Mouse (Mus musculus) frontal cortex, postnatal 14 days (tissue): Measurements from ENCODE around the gene Mecp2.
"Not testable (repeated sequence)": the region's sequence is repeated elsewhere in the genome, so short reads cannot be mapped to it uniquely, and the experiment has no call there.

Experiments
- DNase-seq, 2 experiments: peaks; one replicate each; pipeline ENCODE4 v3.0.0; 2022; ENCODE audit warnings: low spot score in 2 of 2

The Mecp2 gene

GRCm38 (mm10) chrX:74135263-74135662 lies at the start of gene Mecp2:
Mecp2 (minus strand) TSS chrX:74135363.
- DNase-seq: not testable (repeated sequence)

- no peak for DNase-seq
These were observed 41.8 kb upstream of the Mecp2 start, which contains the start of gene Tktl1 for GRCm38 (mm10) chrX:74176959-74177358. Tktl1 (plus strand) TSS chrX:74177259.

GRCm38 (mm10) chrX:74167738-74168137 lies 32.6 kb upstream of the Mecp2 start, which contains the start of gene Tex28:
Tex28 (minus strand) TSS chrX:74167838.
- no peak for DNase-seq

- DNase-seq: no peak
These were observed 8.0 kb downstream of the Mecp2 start, which contains the start of gene Opn1mw for GRCm38 (mm10) chrX:74127164-74127563. Opn1mw (plus strand) TSS chrX:74127464.

- no peak for DNase-seq
These were observed 10.2 kb downstream of the Mecp2 start for GRCm38 (mm10) chrX:74124975-74125374.

- DNase-seq: peak; percentile 10 to 33
These were observed 19.7 kb downstream of the Mecp2 start for GRCm38 (mm10) chrX:74115511-74115910.

GRCm38 (mm10) chrX:74114036-74114435 lies 21.1 kb downstream of the Mecp2 start:
- no peak for DNase-seq

- DNase-seq: no peak
These were observed 26.4 kb downstream of the Mecp2 start for GRCm38 (mm10) chrX:74108747-74109146.

- no peak for DNase-seq
These were observed 29.2 kb downstream of the Mecp2 start for GRCm38 (mm10) chrX:74105916-74106315.

GRCm38 (mm10) chrX:74103457-74104188 lies 31.5 kb downstream of the Mecp2 start:
- no peak for DNase-seq

- no peak for DNase-seq
These were observed 40.0 kb downstream of the Mecp2 start for GRCm38 (mm10) chrX:74095130-74095529.

GRCm38 (mm10) chrX:74085601-74086038 lies 49.5 kb downstream of the Mecp2 start:
- peak; percentile 94 to 98 for DNase-seq

GRCm38 (mm10) chrX:74084946-74085498 lies 50.1 kb downstream of the Mecp2 start:
- DNase-seq: peak; percentile 57 to 60

GRCm38 (mm10) chrX:74084276-74084837 lies 50.8 kb downstream of the Mecp2 start:
- DNase-seq: no peak

- no peak for DNase-seq
These were observed 64.4 kb downstream of the Mecp2 start for GRCm38 (mm10) chrX:74070794-74071193.

- DNase-seq: peak; percentile 4 to 10
These were observed 67.3 kb downstream of the Mecp2 start for GRCm38 (mm10) chrX:74067891-74068290.

GRCm38 (mm10) chrX:74045107-74045506 lies 90.1 kb downstream of the Mecp2 start:
- DNase-seq: no peak

- DNase-seq: no peak
These were observed 97.3 kb downstream of the Mecp2 start for GRCm38 (mm10) chrX:74037702-74038375.

GRCm38 (mm10) chrX:74030000-74030399 lies 105.2 kb downstream of the Mecp2 start:
- no peak for DNase-seq

- DNase-seq: peak; percentile 23 to 45
These were observed 111.7 kb downstream of the Mecp2 start, which contains the start of gene Irak1 for GRCm38 (mm10) chrX:74023188-74024049. Irak1 (minus strand) TSS chrX:74023918.

- no peak for DNase-seq
These were observed 112.4 kb downstream of the Mecp2 start for GRCm38 (mm10) chrX:74022795-74023187.
